Mouse (Mus musculus): ENCODE data around the gene Ptpn14.

Ptpn14 gene

GRCm38 (mm10) chr1:189910685-189911345, 182.7 kb downstream of the Ptpn14 start:
- no peak for DNase-seq (ENCODE audit: low spot score)

GRCm38 (mm10) chr1:189913093-189913760, 185.2 kb downstream of the Ptpn14 start:
- DNase-seq (ENCODE audit: low spot score): no peak

GRCm38 (mm10) chr1:189916422-189917125, 188.5 kb downstream of the Ptpn14 start:
- no peak for DNase-seq (ENCODE audit: low spot score)

- DNase-seq (ENCODE audit: low spot score): no peak
These were observed 189.0 kb downstream of the Ptpn14 start for GRCm38 (mm10) chr1:189917126-189917500.

GRCm38 (mm10) chr1:189919756-189920155, 191.7 kb downstream of the Ptpn14 start:
- DNase-seq (ENCODE audit: low spot score): no peak

- DNase-seq (ENCODE audit: low spot score): no peak
These were observed 192.9 kb downstream of the Ptpn14 start for GRCm38 (mm10) chr1:189920701-189921567.

GRCm38 (mm10) chr1:189921568-189921817, 193.4 kb downstream of the Ptpn14 start:
- DNase-seq (ENCODE audit: low spot score): no peak

GRCm38 (mm10) chr1:189921818-189922592, 193.9 kb downstream of the Ptpn14 start, which contains the start of gene Smyd2:
TSS of gene Smyd2 (minus strand) at chr1:189922363.
- peak; percentile 80 for DNase-seq (ENCODE audit: low spot score)

GRCm38 (mm10) chr1:189922721-189923120, 194.7 kb downstream of the Ptpn14 start:
- peak; percentile 20 for DNase-seq (ENCODE audit: low spot score)

GRCm38 (mm10) chr1:189923157-189923556, 195.1 kb downstream of the Ptpn14 start:
- DNase-seq (ENCODE audit: low spot score): no peak

- no peak for DNase-seq (ENCODE audit: low spot score)
These were observed 196.0 kb downstream of the Ptpn14 start for GRCm38 (mm10) chr1:189923871-189924568.

- no peak for DNase-seq (ENCODE audit: low spot score)
These were observed 198.2 kb downstream of the Ptpn14 start for GRCm38 (mm10) chr1:189926279-189926678.
